Mouse (Mus musculus): ENCODE results near the gene Bpifb5. TPM values are rescaled to one million over a fixed set of nuclear protein-coding genes. Genes with fewer than 3 reads are reported as not detected.

Gene Bpifb5
- not detected in 4 replicates for total RNA-seq (2023)

DNA sequence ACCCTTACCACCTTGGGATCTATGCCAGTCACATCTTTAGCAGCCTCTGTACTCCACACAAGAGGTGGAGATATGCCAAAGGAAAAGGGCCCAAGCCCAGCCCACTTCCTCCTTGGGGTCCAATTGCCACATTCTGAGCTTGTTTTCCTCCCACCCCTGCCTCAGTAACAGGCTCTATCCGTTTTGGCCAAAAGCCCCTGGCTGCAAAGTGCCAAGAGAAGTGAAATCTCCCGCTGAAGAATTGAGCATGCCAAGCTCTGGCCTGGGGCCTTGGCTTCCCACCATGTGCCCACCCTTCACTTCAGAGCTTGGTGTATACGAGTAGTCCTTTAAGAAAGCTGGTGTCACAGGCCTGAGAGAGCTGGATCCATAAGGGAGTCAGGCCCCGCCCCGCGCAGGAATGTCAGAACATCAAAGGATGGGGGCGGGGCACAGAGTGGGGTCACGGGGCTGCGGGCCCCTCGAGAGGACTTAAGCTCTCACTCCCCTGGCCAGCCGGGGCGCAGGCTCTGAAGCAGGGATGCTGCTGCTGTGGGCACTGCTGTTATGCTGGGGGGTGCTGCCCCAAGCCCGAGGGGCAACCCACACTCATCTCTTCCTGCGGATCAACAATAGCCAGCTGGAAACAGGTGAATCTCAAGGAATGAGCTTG, at the start of gene Bpifb5:
Gene Bpifb5, plus strand, starts transcription at position 478 of the 652 bp plus-strand sequence.

DNA sequence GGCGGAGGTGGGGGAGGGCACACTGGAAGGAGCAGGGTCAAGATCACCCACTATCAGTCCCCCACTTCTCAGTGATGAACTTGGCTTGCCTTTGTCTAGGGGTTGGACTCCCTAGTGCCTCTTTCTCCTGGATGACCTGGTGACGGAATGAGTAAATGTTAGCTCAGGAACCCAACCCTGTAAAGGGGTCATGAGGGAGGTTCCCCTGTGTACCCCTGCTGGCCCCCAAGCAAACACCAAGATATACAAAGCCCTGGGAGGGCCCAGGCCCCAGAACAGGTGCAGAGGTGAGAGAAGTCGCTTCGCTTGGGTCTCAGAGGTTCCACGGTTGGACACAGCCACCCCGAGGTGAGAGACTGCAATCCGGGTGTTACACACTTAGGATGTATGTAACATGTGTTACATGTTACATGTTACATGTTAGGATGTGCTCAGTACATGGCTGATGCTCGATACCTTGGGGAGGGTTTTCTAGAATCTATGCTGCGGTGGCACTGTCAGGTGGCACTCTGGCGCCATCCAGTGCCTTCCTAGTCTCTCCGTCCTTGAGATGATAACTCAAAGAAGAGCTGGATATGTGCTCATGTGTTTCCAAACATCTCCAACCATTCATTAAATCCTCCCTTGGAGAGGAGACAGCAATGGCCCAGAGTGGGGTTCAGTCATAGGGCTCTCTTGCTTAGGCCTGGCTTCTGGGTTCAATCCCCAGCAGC, 32.8 kb upstream of the Bpifb5 start, which contains the start of gene Bpifb1:
Gene Bpifb1, plus strand, starts transcription at position 273 of the 713 bp plus-strand sequence.

DNA sequence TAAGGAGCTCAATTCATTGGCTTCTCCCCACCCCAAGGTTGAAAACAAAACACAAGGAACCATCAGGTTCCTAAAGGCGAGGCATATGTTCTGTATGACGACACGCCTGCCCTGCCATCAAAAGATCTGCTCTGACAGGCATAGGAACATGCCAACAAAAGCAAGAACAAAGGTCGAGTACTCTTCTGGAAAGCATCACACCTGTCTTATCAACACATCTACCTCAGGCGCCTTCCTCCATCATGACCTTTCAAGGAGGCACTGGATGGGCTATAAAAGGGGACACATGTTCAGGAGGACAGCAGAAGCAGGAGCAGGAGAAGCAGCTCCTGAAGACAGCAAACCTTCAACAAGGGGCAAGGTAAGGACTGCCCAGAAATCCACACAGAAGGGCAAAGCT, 34.0 kb downstream of the Bpifb5 start, which contains the start of gene Bpifb9a:
Gene Bpifb9a, plus strand, starts transcription at position 301 of the 400 bp plus-strand sequence.

Other genes with a start within 250 kb of the Bpifb5 start
- gene Bpifa6, start 248.8 kb upstream of the Bpifb5 start, total RNA-seq (2023) = not detected in 4 replicates
- not detected in 4 replicates for gene Bpifa2, start 215.5 kb upstream of the Bpifb5 start, total RNA-seq (2023)
- gene Bpifa3, start 93.4 kb upstream of the Bpifb5 start, total RNA-seq (2023) = not detected in 4 replicates
- gene Bpifa1, start 80.9 kb upstream of the Bpifb5 start, total RNA-seq (2023) = not detected in 4 replicates
- not detected in 4 replicates for gene Bpifa5, start 61.1 kb upstream of the Bpifb5 start, total RNA-seq (2023)
- not detected in 4 replicates for gene Bpifb1, start 32.9 kb upstream of the Bpifb5 start, total RNA-seq (2023)
- not detected in 4 replicates for gene Bpifb9a, start 34.1 kb downstream of the Bpifb5 start, total RNA-seq (2023)
- gene Bpifb9b, start 83.5 kb downstream of the Bpifb5 start, total RNA-seq (2023) = not detected in 4 replicates
- 8.5 to 14.2 TPM (median 12.6 TPM) in 4 replicates for gene Cdk5rap1, start 149.3 kb downstream of the Bpifb5 start, total RNA-seq (2023)
- gene Snta1, start 184.4 kb downstream of the Bpifb5 start, total RNA-seq (2023) = 0.46 to 0.52 TPM (median 0.50 TPM) in 3 of 4 replicates, not detected in the other
- gene Cbfa2t2, start 212.7 kb downstream of the Bpifb5 start, total RNA-seq (2023) = 33.9 to 49.6 TPM (median 43.9 TPM) in 4 replicates